Mouse (Mus musculus) layer of hippocampus, adult 9-11 months (tissue): Measurements from ENCODE around the gene Pygm.

ENCODE experiments used
- DNase-seq: peaks from one replicate; pipeline ENCODE4 v3.0.0; 2022

Gene Pygm

DNA sequence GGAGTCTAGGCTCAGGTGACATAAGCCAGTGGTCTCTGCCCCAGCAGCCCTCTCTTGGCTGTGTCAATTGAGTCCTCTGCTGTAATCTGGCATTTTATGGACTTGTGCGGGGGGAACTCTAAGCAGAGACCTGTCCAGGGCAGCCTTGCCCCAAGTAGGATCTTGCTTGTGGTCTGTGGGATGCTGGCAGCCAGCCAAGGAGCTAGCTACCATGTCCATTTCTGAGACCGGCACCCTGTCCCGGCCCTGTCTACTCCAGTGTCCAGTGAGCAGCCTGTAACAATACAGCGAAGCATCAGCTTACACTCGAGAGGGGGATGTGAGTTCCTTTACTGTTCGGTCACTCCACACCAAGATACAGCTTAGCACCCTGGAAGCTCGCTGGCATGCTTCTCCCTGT lies 30.2 kb upstream of the Pygm start:
- DNase-seq = no peak

DNA sequence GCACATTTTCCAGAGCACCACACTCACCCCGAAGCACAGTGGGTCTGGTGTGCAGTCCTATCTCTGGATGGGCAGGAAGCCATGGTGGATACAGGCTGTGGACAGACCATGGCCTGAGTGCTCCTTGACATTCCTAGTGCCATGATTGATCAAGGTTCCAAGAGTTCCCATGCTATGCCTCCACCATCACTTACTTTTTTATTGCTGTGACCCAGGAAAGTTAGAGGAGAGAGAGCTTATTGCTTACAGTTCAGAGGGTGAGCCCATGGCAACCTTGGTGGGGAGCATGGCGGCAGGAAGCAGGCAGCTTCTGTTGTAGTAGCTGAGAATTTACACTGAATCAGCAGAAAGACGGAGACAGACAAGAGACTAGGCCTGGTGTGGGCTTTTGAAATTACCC lies 22.9 kb upstream of the Pygm start:
- no peak for DNase-seq

DNA sequence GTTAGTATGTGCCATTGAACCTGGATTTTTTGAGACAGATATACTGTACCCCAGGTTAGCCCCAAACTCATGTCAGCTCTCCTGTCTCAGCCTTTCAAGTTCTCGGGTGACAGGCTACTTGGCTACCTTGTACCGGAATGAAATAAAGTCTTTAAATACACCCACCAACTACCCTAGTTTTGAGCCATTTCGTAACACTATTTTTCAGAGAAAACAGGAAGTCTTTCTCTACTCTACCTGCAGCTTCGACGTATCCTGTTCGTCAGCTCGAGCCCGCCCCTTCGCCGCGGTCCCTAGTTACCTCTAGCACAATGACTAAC lies 21.1 kb upstream of the Pygm start:
- DNase-seq = no peak

GRCm38 (mm10) chr19:6363411-6364240 lies 20.6 kb upstream of the Pygm start, which contains the start of gene Sf1:
Sf1 (plus strand) TSS chr19:6363690.
- DNase-seq = peak; percentile 100

GRCm38 (mm10) chr19:6364317-6364725 lies 19.9 kb upstream of the Pygm start:
- DNase-seq = peak; percentile 92

DNA sequence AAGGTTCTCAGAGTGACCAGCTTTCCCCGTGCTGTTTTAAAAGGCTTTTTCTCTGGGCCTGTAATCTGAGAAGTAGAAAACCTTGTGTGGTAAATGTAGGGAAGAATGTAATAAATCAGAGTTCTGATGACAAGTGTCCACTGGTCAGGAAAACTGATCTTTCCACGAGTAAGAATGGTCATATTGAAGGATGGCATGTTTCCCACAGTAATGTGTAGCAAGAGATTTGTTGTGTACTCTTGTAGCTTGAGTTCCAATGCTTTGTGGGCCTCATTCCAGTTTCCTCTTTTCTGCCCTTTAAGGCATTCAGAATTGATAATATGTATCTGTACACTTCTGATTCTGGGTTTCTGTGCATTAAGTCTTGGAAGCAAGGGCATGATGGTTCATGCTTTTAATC lies 19.4 kb upstream of the Pygm start:
- DNase-seq = no peak

DNA sequence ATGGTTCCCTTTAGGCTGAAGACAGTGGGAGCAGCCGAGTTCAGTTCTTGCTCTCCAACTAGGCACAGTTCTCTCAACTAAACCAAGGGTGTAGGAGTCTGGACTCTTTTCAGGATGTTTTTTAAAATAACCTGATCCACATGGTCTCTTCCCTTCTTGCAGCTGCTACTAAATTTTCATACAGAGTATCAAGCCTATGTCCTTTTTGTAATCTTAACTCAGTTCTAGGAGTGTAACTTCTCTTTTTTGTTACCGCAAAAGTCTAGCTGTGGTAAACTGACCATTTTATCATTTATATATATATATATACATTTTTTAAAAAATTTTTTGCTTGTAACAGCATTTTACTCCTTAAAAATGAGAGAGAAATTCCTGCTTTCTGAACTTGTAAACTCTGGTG lies 14.0 kb upstream of the Pygm start:
- no peak for DNase-seq

DNA sequence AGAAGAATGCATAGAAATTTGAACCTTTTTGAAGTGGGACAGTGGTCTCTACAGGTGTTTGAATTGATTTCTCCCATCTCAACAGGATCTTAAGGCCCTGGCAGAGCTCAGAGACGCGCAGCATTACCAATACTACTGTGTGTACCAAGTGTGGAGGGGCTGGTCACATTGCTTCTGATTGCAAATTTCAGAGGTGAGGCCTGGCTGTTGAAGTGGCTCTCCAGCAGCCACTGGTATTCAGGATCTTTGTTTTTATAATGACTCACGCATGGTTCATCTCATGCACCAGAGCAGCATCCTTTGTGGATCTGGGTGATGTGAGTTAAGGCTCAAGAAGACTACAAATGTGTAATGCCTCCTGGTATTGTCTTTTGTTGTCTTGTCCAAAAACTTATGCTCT lies 11.8 kb upstream of the Pygm start:
- no peak for DNase-seq

GRCm38 (mm10) chr19:6373539-6374400 lies 10.4 kb upstream of the Pygm start:
- DNase-seq = peak; percentile 49

GRCm38 (mm10) chr19:6374571-6374970 lies 9.6 kb upstream of the Pygm start:
- DNase-seq = no peak

- no peak for DNase-seq
These were observed 8.6 kb upstream of the Pygm start for GRCm38 (mm10) chr19:6375423-6376254.

GRCm38 (mm10) chr19:6376255-6376564 lies 8.0 kb upstream of the Pygm start:
- no peak for DNase-seq

DNA sequence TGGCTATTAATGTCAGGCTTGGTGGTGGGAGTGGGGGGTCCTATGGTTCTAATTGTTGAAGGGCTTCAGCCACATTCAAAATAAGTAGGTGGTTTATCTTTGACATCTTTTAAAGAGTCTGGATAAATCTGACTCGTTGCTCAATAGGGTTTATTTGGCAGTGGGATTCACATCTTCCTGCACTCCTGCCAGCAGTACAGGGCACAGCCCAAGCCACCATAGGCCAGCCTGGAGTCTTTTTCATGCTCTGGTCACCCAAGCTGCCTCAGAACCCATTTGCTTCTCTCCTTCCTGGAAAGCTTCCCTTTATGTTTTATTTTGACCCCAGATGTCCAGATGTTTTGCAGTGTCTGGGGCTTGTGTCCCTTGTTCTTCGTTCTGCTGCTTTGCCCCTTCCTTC lies 7.6 kb upstream of the Pygm start:
- DNase-seq = no peak

DNA sequence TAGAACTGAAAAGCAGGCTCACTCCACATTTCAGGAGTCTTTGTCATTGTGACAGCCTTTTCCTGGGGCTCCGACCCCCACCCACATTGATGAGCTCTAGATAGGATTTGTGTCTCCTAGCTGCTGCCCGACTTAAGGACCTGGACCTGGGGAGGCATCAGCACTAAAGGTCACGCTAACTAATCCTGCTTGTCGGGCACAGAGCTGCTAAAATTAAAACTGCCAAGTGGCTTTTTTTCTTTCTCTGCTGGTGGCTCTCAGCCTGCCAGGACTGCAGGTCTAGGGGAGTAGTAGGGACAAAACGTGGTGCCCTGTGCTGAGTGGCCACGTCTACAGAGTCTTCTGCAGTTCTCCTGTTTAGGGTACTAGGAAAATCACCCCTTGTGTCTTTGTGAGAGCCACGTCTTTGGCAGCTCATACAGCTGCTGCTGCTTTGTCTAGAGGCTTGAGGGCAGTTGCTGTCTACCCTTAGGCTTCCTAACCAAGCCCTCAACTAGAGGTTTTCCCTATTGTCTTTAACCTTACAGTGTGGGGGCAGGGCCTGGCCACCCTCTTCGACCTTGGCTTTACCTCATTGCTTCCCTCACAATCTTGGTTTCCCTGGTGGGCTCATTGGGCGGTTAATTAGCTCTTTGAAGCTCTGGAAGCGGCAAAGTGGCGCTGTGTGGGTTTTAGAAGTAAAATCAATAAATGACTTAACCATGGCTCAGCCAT lies 6.7 kb upstream of the Pygm start:
- DNase-seq = no peak

DNA sequence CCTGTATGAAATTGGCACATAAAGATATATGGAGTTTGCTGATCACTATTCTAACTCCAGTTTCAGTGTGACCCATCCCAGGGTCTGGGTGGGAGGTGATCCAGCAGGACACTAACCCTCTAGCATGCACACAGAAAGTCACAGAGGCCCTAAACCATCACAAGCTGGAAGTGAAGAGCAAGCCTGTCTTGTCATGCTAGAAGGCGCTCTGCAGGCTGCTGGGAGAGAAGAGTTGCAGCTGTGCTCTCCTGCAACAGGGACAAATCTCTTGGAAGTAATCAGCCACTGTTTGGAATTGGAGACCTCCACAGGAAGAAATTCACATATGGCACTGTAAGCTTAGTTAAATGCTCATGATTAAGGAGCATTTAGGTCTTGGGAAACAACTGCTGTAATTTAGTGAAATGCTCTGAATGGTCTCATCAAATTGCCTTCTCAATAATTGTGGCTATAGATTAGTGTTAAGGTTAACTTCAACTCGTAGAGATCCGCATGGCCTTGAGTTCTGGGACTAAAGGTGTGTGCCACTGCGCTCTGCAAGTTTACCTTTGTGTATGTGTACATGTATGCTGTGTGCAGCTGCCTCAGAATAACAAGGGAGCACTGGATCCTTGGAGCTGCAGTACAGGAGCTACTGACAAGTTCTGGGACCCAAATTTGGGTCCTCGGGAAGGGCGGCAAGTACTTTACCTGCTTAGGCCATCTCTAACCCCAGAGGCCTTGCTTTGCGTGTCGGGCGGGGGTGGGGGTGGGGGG lies 3.6 kb upstream of the Pygm start:
- DNase-seq = no peak

- DNase-seq = no peak
These were observed 3.0 kb upstream of the Pygm start for GRCm38 (mm10) chr19:6381238-6381637.

DNA sequence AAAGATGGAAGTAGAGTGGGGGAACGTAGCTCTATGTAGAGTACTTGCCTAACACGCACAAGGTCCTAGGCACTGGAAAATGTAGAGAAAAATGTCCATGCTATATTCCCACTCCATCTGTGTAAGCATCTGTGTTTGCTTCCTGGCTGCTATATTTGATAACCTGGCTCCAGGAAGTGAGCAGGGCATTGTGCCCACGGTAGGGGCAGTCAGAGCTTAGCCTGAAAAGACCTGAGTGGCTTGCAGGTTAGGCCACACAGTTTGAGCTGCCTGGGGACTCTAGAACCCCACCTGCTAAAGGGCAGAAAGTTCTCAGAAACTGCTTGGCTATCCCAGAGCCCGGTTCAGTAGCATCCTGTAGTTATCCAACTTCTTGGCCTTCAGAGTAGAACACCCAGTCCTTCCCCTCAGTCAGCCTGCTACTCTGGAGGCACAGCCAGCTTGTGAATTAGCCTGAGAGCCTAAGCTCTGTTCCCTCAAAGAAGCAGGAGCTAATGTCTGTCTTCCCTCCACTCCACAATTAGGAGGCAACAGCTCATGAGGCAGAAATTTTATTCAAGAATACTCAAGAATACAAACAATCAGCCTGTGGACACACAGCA lies 1.8 kb upstream of the Pygm start:
- no peak for DNase-seq

DNA sequence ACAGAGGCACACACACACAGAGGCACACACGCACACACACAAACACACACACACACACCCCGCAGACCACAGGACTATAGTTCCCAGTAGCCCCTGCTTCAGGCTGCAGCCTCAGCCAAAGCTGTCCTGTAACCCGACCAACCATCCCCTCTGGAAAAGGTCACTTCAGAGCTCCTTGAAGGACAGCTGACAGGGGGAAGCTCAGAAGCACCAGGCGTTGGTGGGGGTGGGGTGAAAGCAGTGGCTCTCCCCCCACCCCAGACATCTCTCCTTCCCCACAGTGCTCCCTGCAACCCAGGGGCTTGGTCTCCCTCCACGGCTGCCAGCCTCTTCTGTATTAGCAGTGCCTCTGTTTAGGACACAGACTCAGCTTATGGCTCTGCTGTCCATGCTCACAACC lies 729 bp upstream of the Pygm start:
- DNase-seq = no peak

GRCm38 (mm10) chr19:6384954-6385353 lies 755 bp downstream of the Pygm start:
- DNase-seq = no peak

- DNase-seq = no peak
These were observed 1.2 kb downstream of the Pygm start for GRCm38 (mm10) chr19:6385419-6385818.

GRCm38 (mm10) chr19:6385821-6386220 lies 1.6 kb downstream of the Pygm start:
- no peak for DNase-seq

GRCm38 (mm10) chr19:6386234-6386633 lies 2.0 kb downstream of the Pygm start:
- DNase-seq = no peak
